Mouse (Mus musculus) MEL-GATA-1-ER (cell line): ENCODE measurements around the gene Shb.

Experiments
- DNase-seq: peaks from one replicate; pipeline ENCODE4 v3.0.0-alpha.2; 2012; ENCODE audit warnings: low read depth; ENCODE audit errors: extremely low read depth

Shb gene

GRCm38 (mm10) chr4:45455001-45455400, 77.3 kb downstream of the Shb start:
- DNase-seq = no peak

- no peak for DNase-seq
Observed at GRCm38 (mm10) chr4:45453271-45453851, 78.9 kb downstream of the Shb start.

- no peak for DNase-seq
Observed at GRCm38 (mm10) chr4:45452569-45453111, 79.6 kb downstream of the Shb start.

GRCm38 (mm10) chr4:45449012-45449411, 83.3 kb downstream of the Shb start:
- no peak for DNase-seq

GRCm38 (mm10) chr4:45448481-45448880, 83.8 kb downstream of the Shb start:
- no peak for DNase-seq

GRCm38 (mm10) chr4:45447196-45447595, 85.1 kb downstream of the Shb start:
- DNase-seq = no peak

GRCm38 (mm10) chr4:45445235-45445634, 87.0 kb downstream of the Shb start:
- DNase-seq = no peak

GRCm38 (mm10) chr4:45444813-45445212, 87.5 kb downstream of the Shb start:
- no peak for DNase-seq

- DNase-seq = no peak
Observed at GRCm38 (mm10) chr4:45443652-45444051, 88.6 kb downstream of the Shb start.

- DNase-seq = no peak
Observed at GRCm38 (mm10) chr4:45442237-45442636, 90.0 kb downstream of the Shb start.

GRCm38 (mm10) chr4:45441778-45442177, 90.5 kb downstream of the Shb start:
- DNase-seq = no peak

- DNase-seq = no peak
Observed at GRCm38 (mm10) chr4:45439281-45439680, 93.0 kb downstream of the Shb start.

GRCm38 (mm10) chr4:45437010-45437409, 95.3 kb downstream of the Shb start:
- no peak for DNase-seq

GRCm38 (mm10) chr4:45436383-45436913, 95.8 kb downstream of the Shb start:
- no peak for DNase-seq

- no peak for DNase-seq
Observed at GRCm38 (mm10) chr4:45435899-45436298, 96.4 kb downstream of the Shb start.

GRCm38 (mm10) chr4:45434681-45435080, 97.6 kb downstream of the Shb start:
- no peak for DNase-seq

- no peak for DNase-seq
Observed at GRCm38 (mm10) chr4:45434071-45434470, 98.2 kb downstream of the Shb start.

GRCm38 (mm10) chr4:45431806-45432205, 100.5 kb downstream of the Shb start:
- no peak for DNase-seq

GRCm38 (mm10) chr4:45431316-45431715, 101.0 kb downstream of the Shb start:
- DNase-seq = no peak

GRCm38 (mm10) chr4:45429451-45429850, 102.8 kb downstream of the Shb start:
- no peak for DNase-seq

- no peak for DNase-seq
Observed at GRCm38 (mm10) chr4:45426724-45427457, 105.4 kb downstream of the Shb start.

GRCm38 (mm10) chr4:45423406-45423805, 108.9 kb downstream of the Shb start:
- no peak for DNase-seq

GRCm38 (mm10) chr4:45422640-45423039, 109.6 kb downstream of the Shb start:
- DNase-seq = no peak
